Mouse (Mus musculus) testis, postnatal 14 days (tissue): Measurements from ENCODE around the gene Smoc1.
A peak's percentile ranks its signal among the peaks of the same experiment; 100 is the strongest.

Experiments
- DNase-seq: peaks from one replicate; pipeline ENCODE4 v3.0.0; 2021; ENCODE audit warnings: low spot score

Smoc1 gene

GRCm38 (mm10) chr12:81131114-81131513, 104.5 kb downstream of the Smoc1 start:
- no peak for DNase-seq

DNA sequence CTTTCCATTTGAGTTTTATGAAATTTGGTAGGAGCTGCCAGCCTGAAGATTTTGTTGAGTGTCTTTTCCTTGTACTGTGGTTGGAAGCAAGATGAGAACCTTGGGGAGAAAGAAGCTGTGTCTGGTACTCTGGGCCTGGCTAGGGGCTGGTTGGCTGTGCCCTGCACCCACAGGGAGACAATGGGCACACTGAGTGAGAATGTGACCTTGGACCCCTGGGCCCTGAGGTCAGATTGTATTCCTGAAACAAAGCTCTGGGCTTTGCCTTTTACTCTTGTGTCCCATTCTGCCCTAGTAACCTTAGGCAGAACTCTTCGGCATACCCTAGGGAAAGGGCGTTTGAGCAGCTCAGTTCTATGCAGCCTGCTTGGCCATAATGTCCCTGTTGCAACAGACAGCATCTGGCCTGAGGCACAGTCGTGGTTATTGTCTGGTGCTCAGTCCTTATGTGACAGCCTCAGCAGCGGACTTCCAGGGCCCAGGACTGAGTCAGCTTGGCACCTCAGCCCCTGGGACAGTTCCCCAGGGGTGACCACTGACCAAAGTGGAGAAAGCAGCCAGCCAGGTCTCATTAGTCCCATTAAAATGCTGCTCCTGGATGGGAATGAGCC, 106.6 kb downstream of the Smoc1 start:
- DNase-seq, result no peak

DNA sequence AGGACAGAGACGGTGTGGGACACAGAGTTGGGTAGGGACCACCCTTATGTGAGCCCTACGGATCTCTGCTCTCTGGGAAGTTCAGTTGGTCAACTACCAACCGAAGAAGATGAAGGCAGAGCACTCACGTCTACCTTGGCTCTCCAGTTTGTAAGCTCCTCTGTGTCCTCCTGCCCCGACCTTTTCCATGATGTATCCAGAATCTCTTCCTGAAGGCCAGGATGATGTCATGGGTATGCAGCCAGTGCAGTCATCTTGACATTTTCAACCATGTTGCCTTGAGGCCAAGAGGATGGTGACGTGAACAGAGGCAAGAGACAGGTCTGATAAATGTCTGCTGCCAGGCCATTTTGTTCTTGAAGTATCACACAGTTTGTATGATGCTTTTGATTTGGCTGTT, 111.6 kb downstream of the Smoc1 start:
- DNase-seq, result no peak

GRCm38 (mm10) chr12:81139463-81139862, 112.9 kb downstream of the Smoc1 start:
- DNase-seq, result peak; percentile 53

DNA sequence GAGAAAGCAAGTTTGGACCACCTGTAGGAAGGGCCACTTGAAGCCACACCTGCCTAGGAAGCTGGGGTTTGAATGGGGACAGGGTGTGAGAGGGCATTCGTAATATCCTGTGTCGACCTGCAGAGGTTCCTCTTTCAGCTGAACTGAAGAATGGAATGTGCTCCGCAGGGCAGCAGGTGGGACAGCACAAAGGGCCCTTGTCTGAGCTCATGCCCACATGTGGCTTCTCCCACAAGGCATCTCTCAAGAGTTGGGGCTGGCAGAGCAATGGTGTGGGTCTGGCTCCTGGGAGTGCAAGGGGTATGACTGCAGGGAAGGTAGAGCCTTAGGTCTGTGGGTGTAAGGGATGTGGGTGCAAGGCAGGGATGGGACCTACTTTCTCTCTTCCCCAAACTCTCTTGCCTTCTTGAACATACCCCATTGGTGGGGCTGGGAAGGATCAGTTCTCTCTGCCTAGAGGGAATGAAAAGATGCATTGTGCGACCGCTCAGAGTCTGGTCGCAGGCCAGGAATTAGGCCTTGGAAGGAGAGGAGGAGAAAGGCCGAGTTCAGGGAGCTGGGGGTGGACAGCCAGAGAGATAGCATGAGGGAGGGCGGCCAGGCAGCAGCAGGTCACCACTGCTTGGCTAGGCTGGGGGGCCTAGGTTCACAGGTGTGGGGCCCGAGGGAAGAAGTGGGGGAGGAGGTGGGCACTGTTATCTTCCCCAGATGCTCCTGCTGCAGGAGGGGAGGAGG, 114.2 kb downstream of the Smoc1 start:
- DNase-seq, result peak; percentile 84

GRCm38 (mm10) chr12:81141329-81141711, 114.7 kb downstream of the Smoc1 start:
- DNase-seq, result no peak

GRCm38 (mm10) chr12:81142231-81142630, 115.6 kb downstream of the Smoc1 start:
- no peak for DNase-seq

GRCm38 (mm10) chr12:81144201-81144600, 117.6 kb downstream of the Smoc1 start:
- no peak for DNase-seq

- no peak for DNase-seq
Observed at GRCm38 (mm10) chr12:81146417-81147180, 120.0 kb downstream of the Smoc1 start.

DNA sequence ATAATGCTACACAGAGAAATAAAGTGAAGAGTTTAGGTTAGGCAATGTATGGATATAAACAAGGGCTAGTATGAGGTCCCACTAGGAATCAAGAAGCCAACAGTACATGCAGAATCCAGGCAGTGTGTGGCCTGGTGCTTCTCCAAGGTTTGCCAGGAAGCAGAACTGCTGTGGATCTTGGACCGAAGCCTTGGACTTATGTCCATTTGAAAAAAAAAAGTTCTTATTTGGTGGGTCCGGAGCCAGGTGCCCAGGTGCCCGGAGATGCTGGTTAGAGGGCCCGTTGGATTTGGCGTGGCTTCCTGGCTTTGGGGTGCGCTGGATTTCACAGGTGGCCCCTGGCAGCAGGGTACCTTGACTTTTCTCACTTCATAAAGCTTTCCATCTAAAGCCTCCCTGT, 121.3 kb downstream of the Smoc1 start:
- DNase-seq, result no peak

GRCm38 (mm10) chr12:81150917-81151316, 124.3 kb downstream of the Smoc1 start:
- DNase-seq, result no peak

GRCm38 (mm10) chr12:81152082-81152481, 125.5 kb downstream of the Smoc1 start:
- no peak for DNase-seq

GRCm38 (mm10) chr12:81155675-81156074, 129.1 kb downstream of the Smoc1 start:
- no peak for DNase-seq

GRCm38 (mm10) chr12:81156841-81157240, 130.2 kb downstream of the Smoc1 start:
- DNase-seq, result no peak

DNA sequence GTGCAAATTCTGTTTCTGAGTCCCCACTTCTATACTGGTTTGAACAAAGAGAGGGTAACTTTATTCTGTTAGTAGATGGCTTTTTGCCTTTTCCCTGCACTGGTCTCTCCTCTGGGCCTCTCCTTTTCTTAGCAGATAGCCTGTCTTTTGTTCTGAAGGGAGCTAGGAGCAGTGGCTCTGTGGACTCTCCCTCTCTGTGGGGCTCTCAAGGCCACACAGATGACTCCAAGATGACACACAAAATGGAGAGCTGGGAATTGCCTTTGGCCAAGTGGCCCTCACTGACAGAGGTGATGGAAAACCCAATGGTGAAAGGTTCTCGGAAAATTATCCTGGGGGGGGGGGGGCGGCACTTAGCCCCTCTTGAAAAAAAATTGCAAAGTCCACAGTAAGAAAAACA, 133.3 kb downstream of the Smoc1 start:
- DNase-seq, result no peak

- DNase-seq, result no peak
Observed at GRCm38 (mm10) chr12:81160425-81160824, 133.8 kb downstream of the Smoc1 start.

GRCm38 (mm10) chr12:81160831-81161230, 134.2 kb downstream of the Smoc1 start:
- peak; percentile 40 for DNase-seq

DNA sequence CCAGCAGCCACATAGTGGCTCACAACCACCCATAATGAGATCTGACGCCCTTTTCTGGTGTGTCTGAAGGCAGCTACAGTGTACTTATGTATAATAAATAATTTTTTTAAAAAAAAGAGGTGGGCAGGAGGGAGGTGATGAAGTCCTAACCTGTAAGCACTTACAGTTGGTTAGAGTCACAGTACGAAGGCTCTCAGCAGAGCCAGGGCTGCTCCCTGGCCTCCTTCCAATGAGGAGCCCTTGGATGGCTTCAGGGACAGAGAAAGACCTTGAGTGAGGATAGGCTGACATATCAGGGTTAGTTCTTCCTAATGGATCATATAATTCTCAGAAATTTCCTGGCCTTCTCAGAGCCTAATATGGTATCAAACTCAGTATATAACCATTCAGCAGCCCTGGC, 134.7 kb downstream of the Smoc1 start:
- peak; percentile 61 for DNase-seq

GRCm38 (mm10) chr12:81163131-81163530, 136.5 kb downstream of the Smoc1 start:
- no peak for DNase-seq

GRCm38 (mm10) chr12:81163566-81163965, 137.0 kb downstream of the Smoc1 start:
- no peak for DNase-seq

DNA sequence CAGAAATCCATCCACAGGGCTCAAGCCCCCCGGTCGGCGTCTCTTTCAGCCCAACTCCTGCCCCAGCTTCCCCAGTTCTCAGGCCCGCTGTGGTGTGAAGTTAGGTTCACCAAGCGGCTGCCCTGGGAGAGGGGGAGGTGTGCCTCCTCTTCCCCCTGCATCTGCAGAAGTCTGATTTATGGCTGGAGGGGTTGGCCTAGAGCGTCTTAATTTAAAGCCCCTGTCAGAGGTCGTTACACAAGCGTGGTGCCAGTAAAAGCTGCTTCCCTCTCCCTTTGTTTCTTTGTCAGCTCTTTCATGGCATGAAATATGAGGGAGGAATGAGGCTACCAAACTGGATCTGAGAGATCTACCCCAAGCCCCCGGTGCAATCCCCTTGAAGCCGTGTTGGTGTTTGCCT, 139.5 kb downstream of the Smoc1 start:
- DNase-seq, result no peak

DNA sequence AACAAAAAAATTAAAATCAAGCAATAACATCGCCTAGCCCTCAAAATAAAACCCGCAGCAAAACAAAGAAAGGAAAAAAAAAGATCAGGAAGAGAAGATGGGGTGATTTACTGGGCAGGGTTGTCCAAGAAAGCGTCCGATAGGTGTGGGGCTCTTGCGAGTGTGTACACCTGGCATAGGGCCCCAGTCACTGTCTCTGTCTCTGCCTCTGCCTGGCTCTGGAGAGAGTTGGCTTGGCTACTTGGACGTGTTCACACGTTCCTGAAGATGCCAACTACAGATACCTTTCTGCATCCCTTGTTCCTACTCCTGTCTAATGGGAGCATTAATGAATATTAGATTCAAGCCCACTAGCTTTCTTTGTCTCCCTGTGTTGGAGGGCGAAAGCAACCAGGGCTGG, 140.0 kb downstream of the Smoc1 start:
- DNase-seq, result no peak

DNA sequence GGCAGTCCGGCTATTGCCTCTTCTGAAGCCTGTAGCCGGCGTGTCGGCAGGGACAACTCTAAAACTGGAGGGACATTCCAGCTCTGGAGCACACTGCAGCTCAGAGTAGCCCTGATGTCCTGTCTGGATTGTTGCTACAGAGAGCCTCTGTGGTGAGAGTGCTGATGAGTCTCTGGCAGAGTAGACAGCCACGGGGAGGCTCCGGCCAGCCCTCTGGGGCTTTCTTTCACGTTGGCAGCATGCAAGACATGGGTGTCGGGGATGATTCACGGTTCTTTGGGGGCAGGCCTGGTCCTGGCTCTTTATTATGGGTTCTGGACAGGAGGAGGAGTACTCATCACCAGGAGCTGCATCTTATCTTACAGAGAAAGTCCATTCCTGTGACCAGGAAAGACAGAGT, 140.5 kb downstream of the Smoc1 start:
- no peak for DNase-seq
